Mouse (Mus musculus) neural tube, embryonic 13.5 days (tissue): ENCODE data around the gene Tmem181a. TPM values are rescaled to one million over a fixed set of nuclear protein-coding genes. Genes with fewer than 3 reads are reported as not detected.
"Not testable (repeated sequence)": the region's sequence is repeated elsewhere in the genome, so short reads cannot be mapped to it uniquely, and the experiment has no call there.

Experiments
- ATAC-seq: fragments of 200-750 bp; cut with Nextera tagmentation; 2 replicates; pipeline ENCODE4 v1.8.0; 2017; ENCODE audit warnings: low read depth, mild to moderate bottlenecking, moderate TSS enrichment, moderate library complexity
- H3K27ac ChIP-seq: fragments of 300-500 bp; sonication (generic); replicated peaks from 2 replicates; pipeline ENCODE4 v1.5.1; 2015; ENCODE audit warnings: moderate library complexity, mild to moderate bottlenecking, inconsistent platforms
- H3K27me3 ChIP-seq: fragments of 300-500 bp; sonication (generic); 2 replicates; pipeline ENCODE4 v1.6.1; 2015; ENCODE audit warnings: mild to moderate bottlenecking, inconsistent platforms
- H3K36me3 ChIP-seq: fragments of 300-500 bp; sonication (generic); 2 replicates; pipeline ENCODE4 v1.6.1; 2015; ENCODE audit warnings: mild to moderate bottlenecking, inconsistent platforms
- H3K4me1 ChIP-seq: fragments of 300-500 bp; sonication (generic); replicated peaks from 2 replicates; pipeline ENCODE4 v1.6.1; 2015; ENCODE audit warnings: inconsistent platforms
- H3K4me2 ChIP-seq: fragments of 300-500 bp; sonication (generic); 2 replicates; pipeline ENCODE4 v1.6.1; 2015; ENCODE audit warnings: inconsistent platforms, mild to moderate bottlenecking, moderate library complexity
- H3K4me3 ChIP-seq: fragments of 300-500 bp; sonication (generic); 2 replicates; pipeline ENCODE4 v1.5.1; 2015; ENCODE audit warnings: mild to moderate bottlenecking, inconsistent platforms
- H3K9ac ChIP-seq: fragments of 300-500 bp; sonication (generic); 2 replicates; pipeline ENCODE4 v1.6.1; 2015; ENCODE audit warnings: moderate library complexity, mild to moderate bottlenecking, inconsistent platforms
- H3K9me3 ChIP-seq: fragments of 300-500 bp; sonication (generic); 2 replicates; pipeline ENCODE4 v1.6.1; 2016; ENCODE audit warnings: inconsistent platforms
- WGBS: fragments of 180-500 bp; shearing (Covaris S2); methylation state at CpG from one replicate; pipeline ENCODE4 v1.1.7; 2015; 5-methylcytosine and 5-hydroxymethylcytosine counted together
- polyA plus RNA-seq: library from polyadenylated mRNA; unstranded; fragments of >200 nt; fragmentation: Nextera tagmentation; extraction: Ambion mirVana; gene quantifications from 2 replicates; pipeline ENCODE4 v1.2.1, GENCODE M21; 2015

The Tmem181a gene
- polyA plus RNA-seq, 1 experiment from 2014 or later: 35.8 TPM

GRCm38 (mm10) chr17:6312755-6313154, 56.1 kb downstream of the Tmem181a start:
- not testable (repeated sequence) for H3K27me3 ChIP-seq, H3K9ac ChIP-seq, H3K4me3 ChIP-seq, H3K9me3 ChIP-seq, H3K4me1 ChIP-seq, H3K4me2 ChIP-seq, H3K27ac ChIP-seq, ATAC-seq, H3K36me3 ChIP-seq
- WGBS: 67% methylated on average over 3 of the region's 3 CpGs

GRCm38 (mm10) chr17:6314493-6314892, 57.8 kb downstream of the Tmem181a start:
- H3K4me3 ChIP-seq, H3K4me1 ChIP-seq, H3K27me3 ChIP-seq, H3K9ac ChIP-seq, H3K27ac ChIP-seq, ATAC-seq, H3K4me2 ChIP-seq, H3K9me3 ChIP-seq, H3K36me3 ChIP-seq: not testable (repeated sequence)
- 52% methylated on average over 2 of the region's 3 CpGs for WGBS

- not testable (repeated sequence) for ATAC-seq, H3K36me3 ChIP-seq, H3K9ac ChIP-seq, H3K9me3 ChIP-seq, H3K27me3 ChIP-seq, H3K4me1 ChIP-seq, H3K27ac ChIP-seq, H3K4me3 ChIP-seq
- peak overlapping the region; percentile 56; the same call in 1 of the 2 replicates for H3K4me2 ChIP-seq
- WGBS: 32% methylated on average over 3 of the region's 4 CpGs
Measured at GRCm38 (mm10) chr17:6315706-6316105, 59.0 kb downstream of the Tmem181a start.

- Histone ChIP-seq H3K9ac (peak overlapping the region; percentile 70), H3K4me2 (peak overlapping the region; percentile 56), H3K27ac (peak overlapping the region; percentile 79), H3K4me3 (peak overlapping the region; percentile 45)
- H3K9me3 ChIP-seq, H3K27me3 ChIP-seq, H3K4me1 ChIP-seq, H3K36me3 ChIP-seq: not testable (repeated sequence)
- 3% methylated on average over 38 of the region's 38 CpGs for WGBS
- ATAC-seq: peak; percentile 72
Measured at GRCm38 (mm10) chr17:6316379-6317126, 59.9 kb downstream of the Tmem181a start.

GRCm38 (mm10) chr17:6317339-6317985, 60.8 kb downstream of the Tmem181a start, which contains the start of gene Dynlt1a:
Gene Dynlt1a (minus strand): TSS chr17:6317500.
- peak within 1 kb of the TSS; percentile 45 for H3K4me3 ChIP-seq
- not testable (repeated sequence) for H3K36me3 ChIP-seq, H3K4me1 ChIP-seq, H3K9me3 ChIP-seq, H3K27me3 ChIP-seq
- peak within 1 kb of the TSS; percentile 79 for H3K27ac ChIP-seq
- peak within 1 kb of the TSS; percentile 70 for H3K9ac ChIP-seq
- 8% methylated on average over 23 of the region's 23 CpGs for WGBS
- peak within 1 kb of the TSS; percentile 56 for H3K4me2 ChIP-seq
- ATAC-seq: peak; percentile 87

- H3K4me1 ChIP-seq, H3K36me3 ChIP-seq, H3K9me3 ChIP-seq, H3K27ac ChIP-seq, H3K27me3 ChIP-seq: not testable (repeated sequence)
- peak; percentile 71 for ATAC-seq
- peak overlapping the region; percentile 34 for H3K4me3 ChIP-seq
- 0 out of 2 replicates have a peak overlapping the region, but pooled peaks have one; percentile 43 for H3K9ac ChIP-seq
- H3K4me2 ChIP-seq: peak overlapping the region; percentile 41
- 5% methylated on average over 6 of the region's 60 CpGs for WGBS
Measured at GRCm38 (mm10) chr17:6321081-6321777, 64.6 kb downstream of the Tmem181a start.

- H3K4me2 ChIP-seq, H3K4me3 ChIP-seq, H3K9ac ChIP-seq, ATAC-seq, H3K4me1 ChIP-seq, H3K36me3 ChIP-seq, H3K27ac ChIP-seq, H3K27me3 ChIP-seq, H3K9me3 ChIP-seq: not testable (repeated sequence)
- WGBS: no CpG with 5 or more reads among the region's 10 CpGs
Measured at GRCm38 (mm10) chr17:6321778-6322101, 65.1 kb downstream of the Tmem181a start.

- not testable (repeated sequence) for H3K4me1 ChIP-seq
Measured at GRCm38 (mm10) chr17:6325021-6325420, 68.4 kb downstream of the Tmem181a start.

GRCm38 (mm10) chr17:6325543-6325942, 68.9 kb downstream of the Tmem181a start:
- WGBS: 68% methylated on average over 6 of the region's 6 CpGs
- H3K4me3 ChIP-seq, H3K36me3 ChIP-seq, H3K9ac ChIP-seq, H3K27ac ChIP-seq, ATAC-seq, H3K9me3 ChIP-seq, H3K4me1 ChIP-seq, H3K4me2 ChIP-seq, H3K27me3 ChIP-seq: not testable (repeated sequence)

More at GRCm38 (mm10) chr17:6325021-6325420, 68.4 kb downstream of the Tmem181a start:
- not testable (repeated sequence) for H3K27ac ChIP-seq, H3K9me3 ChIP-seq, ATAC-seq, H3K27me3 ChIP-seq, H3K36me3 ChIP-seq, H3K9ac ChIP-seq, H3K4me3 ChIP-seq, H3K4me2 ChIP-seq
- 65% methylated on average over 10 of the region's 10 CpGs for WGBS

GRCm38 (mm10) chr17:6327554-6327953, 70.9 kb downstream of the Tmem181a start:
- H3K27me3 ChIP-seq, H3K9ac ChIP-seq: not testable (repeated sequence)
- WGBS: 93% methylated on average over 7 of the region's 7 CpGs

GRCm38 (mm10) chr17:6328997-6329396, 72.3 kb downstream of the Tmem181a start:
- H3K4me2 ChIP-seq, H3K36me3 ChIP-seq, ATAC-seq, H3K4me1 ChIP-seq, H3K27me3 ChIP-seq, H3K9me3 ChIP-seq, H3K4me3 ChIP-seq, H3K9ac ChIP-seq, H3K27ac ChIP-seq: not testable (repeated sequence)
- 81% methylated on average over 3 of the region's 4 CpGs for WGBS

More at GRCm38 (mm10) chr17:6327554-6327953, 70.9 kb downstream of the Tmem181a start:
- not testable (repeated sequence) for H3K27ac ChIP-seq, H3K36me3 ChIP-seq, H3K4me2 ChIP-seq, H3K9me3 ChIP-seq, H3K4me1 ChIP-seq, ATAC-seq, H3K4me3 ChIP-seq

- H3K27ac ChIP-seq, H3K4me3 ChIP-seq, H3K4me1 ChIP-seq, H3K36me3 ChIP-seq, H3K9ac ChIP-seq, H3K27me3 ChIP-seq, H3K4me2 ChIP-seq, H3K9me3 ChIP-seq, ATAC-seq: not testable (repeated sequence)
- WGBS: no CpG with 5 or more reads among the region's 12 CpGs
Measured at GRCm38 (mm10) chr17:6342606-6343294, 86.1 kb downstream of the Tmem181a start.
